Mouse (Mus musculus) neural tube, embryonic 12.5 days (tissue): Measurements from ENCODE around the gene Lbp. TPM values are rescaled to one million over a fixed set of nuclear protein-coding genes. Genes with fewer than 3 reads are reported as not detected.
A peak's percentile ranks its signal among the peaks of the same experiment; 100 is the strongest.

Experiments used
- ATAC-seq: fragments of 200-750 bp; cut with Nextera tagmentation; 2 replicates; pipeline ENCODE4 v1.8.0; 2017; ENCODE audit warnings: low read depth, mild to moderate bottlenecking, moderate TSS enrichment, moderate library complexity; ENCODE audit not compliant: low FRiP score
- H3K27ac ChIP-seq: fragments of 300-500 bp; sonication (generic); 2 replicates; pipeline ENCODE4 v1.5.1; 2016
- H3K27me3 ChIP-seq: fragments of 300-500 bp; sonication (generic); replicated peaks from 2 replicates; pipeline ENCODE4 v1.6.1; 2016; ENCODE audit warnings: mild to moderate bottlenecking
- H3K36me3 ChIP-seq: fragments of 300-500 bp; sonication (generic); 2 replicates; pipeline ENCODE4 v1.6.1; 2016; ENCODE audit warnings: mild to moderate bottlenecking
- H3K4me1 ChIP-seq: fragments of 300-500 bp; sonication (generic); 2 replicates; pipeline ENCODE4 v1.6.1; 2016
- H3K4me2 ChIP-seq: fragments of 300-500 bp; sonication (generic); replicated peaks from 2 replicates; pipeline ENCODE4 v1.6.1; 2016; ENCODE audit warnings: mild to moderate bottlenecking
- H3K4me3 ChIP-seq: fragments of 300-500 bp; sonication (generic); 2 replicates; pipeline ENCODE4 v1.5.1; 2016
- H3K9ac ChIP-seq: fragments of 300-500 bp; sonication (generic); 2 replicates; pipeline ENCODE4 v1.6.1; 2016; ENCODE audit warnings: mild to moderate bottlenecking
- H3K9me3 ChIP-seq: fragments of 300-500 bp; sonication (generic); 2 replicates; pipeline ENCODE4 v1.6.1; 2016; ENCODE audit warnings: mild to moderate bottlenecking
- WGBS: fragments of 180-500 bp; shearing (Covaris S2); methylation state at CpG from one replicate; pipeline ENCODE4 v1.1.7; 2016; 5-methylcytosine and 5-hydroxymethylcytosine counted together
- polyA plus RNA-seq: library from polyadenylated mRNA; unstranded; fragments of >200 nt; fragmentation: Nextera tagmentation; extraction: Ambion mirVana; gene quantifications from 2 replicates; pipeline ENCODE4 v1.2.1, GENCODE M21; 2016

The Lbp gene
- 2.5 and 2.6 TPM in 2 replicates for polyA plus RNA-seq

- no peak within 1 kb of the TSS for H3K27ac ChIP-seq
- no peak for ATAC-seq
- no peak within 1 kb of the TSS for H3K4me3 ChIP-seq
- H3K4me1 ChIP-seq: no peaks in the 10 kb centered on the region; the same call in 1 of the 2 replicates
- no peaks in the 10 kb centered on the region for H3K27me3 ChIP-seq
- no peaks in the 10 kb centered on the region for H3K36me3 ChIP-seq
- H3K4me2 ChIP-seq: 0 out of 2 replicates have a peak within 1 kb of the TSS, but pooled peaks have one; percentile 7
- no peak within 1 kb of the TSS for H3K9ac ChIP-seq
- WGBS: 49% methylated on average over 13 of the region's 13 CpGs
- H3K9me3 ChIP-seq: no peaks in the 10 kb centered on the region
Observed at GRCm38 (mm10) chr2:158305948-158306695, at the start of gene Lbp. Gene Lbp (plus strand): TSS chr2:158306493.

DNA sequence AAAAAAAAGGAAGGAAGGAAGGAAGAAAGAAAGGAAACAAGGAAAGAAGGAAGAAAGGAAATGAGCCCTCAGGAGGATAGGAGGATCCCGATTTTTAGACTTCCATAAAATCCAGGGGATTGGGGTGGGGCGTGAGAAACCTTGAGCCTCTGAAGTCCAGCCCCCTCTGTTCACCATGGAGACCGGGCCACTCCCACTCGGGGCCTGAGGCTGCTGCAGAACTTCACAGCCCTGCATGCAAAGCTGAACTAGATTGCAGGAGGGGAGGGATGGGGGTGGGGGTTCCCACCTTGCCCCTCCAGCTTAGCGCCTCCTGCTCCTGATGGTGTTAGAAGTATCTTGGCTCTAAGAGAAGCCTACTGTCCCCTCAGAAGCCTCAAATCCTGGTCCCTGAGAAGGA, 49.4 kb upstream of the Lbp start:
- no peak overlapping the region for H3K27ac ChIP-seq
- 0 out of 2 replicates have a peak overlapping the region, but pooled peaks have one; percentile 26 for H3K9ac ChIP-seq
- no peak overlapping the region for H3K4me3 ChIP-seq
- no peak for ATAC-seq
- peaks cover 4% of the 10 kb centered on the region; the same call in 1 of the 2 replicates for H3K4me1 ChIP-seq
- WGBS: 15% methylated on average over 5 of the region's 5 CpGs
- no peaks in the 10 kb centered on the region for H3K9me3 ChIP-seq
- no peak overlapping the region for H3K4me2 ChIP-seq
- no peaks in the 10 kb centered on the region for H3K36me3 ChIP-seq
- no peaks in the 10 kb centered on the region for H3K27me3 ChIP-seq

DNA sequence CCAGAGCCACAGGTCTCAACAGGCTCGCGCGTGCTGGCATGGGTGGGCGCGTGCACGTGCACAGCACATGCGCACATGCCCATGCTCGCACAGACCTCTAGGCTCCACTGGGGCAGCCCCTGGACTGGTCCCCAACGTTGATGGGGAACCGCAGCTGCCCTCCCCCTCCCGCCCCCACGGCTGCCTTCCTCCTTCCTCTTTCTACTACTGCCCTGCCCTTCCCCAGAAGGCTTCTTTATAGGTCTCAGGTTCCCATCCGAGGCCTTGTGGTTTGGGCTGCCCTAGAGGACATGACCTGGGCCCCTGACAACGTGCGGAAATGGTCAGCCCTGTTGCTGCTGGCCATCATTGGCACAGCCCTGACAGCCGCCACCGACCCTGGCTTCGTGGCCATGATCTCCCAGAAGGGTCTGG, 48.3 kb upstream of the Lbp start, which contains the start of gene Bpi:
Gene Bpi, plus strand, starts transcription at position 90 of the 414 bp plus-strand sequence.
- Histone ChIP-seq H3K4me2 (0 out of 2 replicates have a peak within 1 kb of the TSS, but pooled peaks have one; percentile 7), H3K4me1 (peaks cover 4% of the 10 kb centered on the region; the same call in 1 of the 2 replicates), H3K9ac (0 out of 2 replicates have a peak within 1 kb of the TSS, but pooled peaks have one; percentile 26), H3K9me3 (no peaks in the 10 kb centered on the region), H3K27me3 (no peaks in the 10 kb centered on the region), H3K4me3 (no peak within 1 kb of the TSS), H3K27ac (no peak within 1 kb of the TSS), H3K36me3 (no peaks in the 10 kb centered on the region)
- no peak for ATAC-seq
- 72% methylated on average over 18 of the region's 18 CpGs for WGBS

DNA sequence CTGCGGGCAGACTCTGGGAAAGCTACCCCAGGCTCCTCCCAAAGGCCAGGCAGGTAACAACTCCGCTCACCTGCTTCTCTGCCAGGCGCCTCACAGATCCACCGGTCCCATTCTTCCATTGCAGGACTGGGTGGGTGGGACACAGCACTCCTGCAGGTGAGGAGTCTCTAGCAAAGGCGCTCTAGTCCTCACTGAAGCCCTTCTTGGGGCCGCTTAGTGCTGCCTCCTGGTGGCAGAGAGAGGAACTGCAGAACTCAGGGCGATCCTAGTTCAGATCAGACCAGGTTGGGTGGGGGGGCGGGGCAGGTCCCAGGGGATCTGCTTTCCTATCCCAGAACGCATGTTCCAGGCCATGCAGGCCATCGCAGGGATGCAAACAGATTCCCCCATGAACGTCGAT, 47.5 kb upstream of the Lbp start:
- Histone ChIP-seq H3K9me3 (no peaks in the 10 kb centered on the region), H3K4me2 (no peak overlapping the region), H3K36me3 (no peaks in the 10 kb centered on the region), H3K4me3 (no peak overlapping the region), H3K4me1 (peaks cover 4% of the 10 kb centered on the region; the same call in 1 of the 2 replicates), H3K27me3 (no peaks in the 10 kb centered on the region), H3K9ac (no peak overlapping the region), H3K27ac (no peak overlapping the region)
- WGBS: 16% methylated on average over 12 of the region's 12 CpGs
- ATAC-seq: no peak

GRCm38 (mm10) chr2:158259498-158259897, 46.8 kb upstream of the Lbp start:
- H3K9ac ChIP-seq: no peak overlapping the region
- H3K27me3 ChIP-seq: no peaks in the 10 kb centered on the region
- ATAC-seq: no peak
- H3K4me2 ChIP-seq: no peak overlapping the region
- H3K4me3 ChIP-seq: no peak overlapping the region
- no peaks in the 10 kb centered on the region for H3K9me3 ChIP-seq
- WGBS: 79% methylated on average over 8 of the region's 8 CpGs
- H3K36me3 ChIP-seq: no peaks in the 10 kb centered on the region
- H3K4me1 ChIP-seq: peaks cover 4% of the 10 kb centered on the region; the same call in 1 of the 2 replicates
- H3K27ac ChIP-seq: no peak overlapping the region

- Histone ChIP-seq H3K4me2 (no peak overlapping the region), H3K4me1 (no peaks in the 10 kb centered on the region), H3K9ac (0 out of 2 replicates have a peak overlapping the region, but pooled peaks have one; percentile 17), H3K27ac (no peak overlapping the region), H3K9me3 (no peaks in the 10 kb centered on the region), H3K4me3 (no peak overlapping the region), H3K36me3 (no peaks in the 10 kb centered on the region), H3K27me3 (no peaks in the 10 kb centered on the region)
- no peak for ATAC-seq
- 50% methylated on average over 3 of the region's 3 CpGs for WGBS
Observed at GRCm38 (mm10) chr2:158264877-158265276, 41.4 kb upstream of the Lbp start.

GRCm38 (mm10) chr2:158270017-158270416, 36.3 kb upstream of the Lbp start:
- no peak for ATAC-seq
- no peak overlapping the region for H3K9ac ChIP-seq
- 83% methylated on average over 8 of the region's 8 CpGs for WGBS
- no peak overlapping the region for H3K4me2 ChIP-seq
- H3K27me3 ChIP-seq: no peaks in the 10 kb centered on the region
- H3K9me3 ChIP-seq: no peaks in the 10 kb centered on the region
- H3K4me3 ChIP-seq: no peak overlapping the region
- H3K27ac ChIP-seq: no peak overlapping the region
- no peaks in the 10 kb centered on the region for H3K4me1 ChIP-seq
- H3K36me3 ChIP-seq: no peaks in the 10 kb centered on the region

DNA sequence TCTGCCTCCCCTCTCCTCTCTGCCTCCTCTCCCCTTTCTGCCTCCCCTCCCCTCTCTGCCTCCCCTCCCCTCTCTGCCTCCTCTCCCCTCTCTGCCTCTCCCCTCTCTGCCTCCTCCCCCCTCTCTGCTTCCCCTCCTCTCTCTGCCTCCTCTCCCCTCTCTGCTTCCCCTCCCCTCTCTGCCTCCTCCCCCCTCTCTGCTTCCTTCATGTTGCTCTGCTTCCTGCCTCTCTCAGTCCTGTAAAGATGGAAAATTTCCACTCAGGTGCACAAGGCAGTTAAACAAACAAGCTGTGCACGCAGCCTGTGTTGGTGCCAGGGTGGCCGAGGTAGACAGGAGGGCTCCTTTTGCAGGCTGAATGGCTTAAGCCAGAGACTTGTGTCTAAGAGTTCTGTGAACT, 32.6 kb upstream of the Lbp start:
- no peak overlapping the region for H3K27ac ChIP-seq
- H3K9me3 ChIP-seq: no peaks in the 10 kb centered on the region
- no peak overlapping the region for H3K9ac ChIP-seq
- no peak for ATAC-seq
- H3K4me1 ChIP-seq: peaks cover 4% of the 10 kb centered on the region; the same call in 1 of the 2 replicates
- H3K27me3 ChIP-seq: no peaks in the 10 kb centered on the region
- no peak overlapping the region for H3K4me2 ChIP-seq
- H3K4me3 ChIP-seq: no peak overlapping the region
- no peaks in the 10 kb centered on the region for H3K36me3 ChIP-seq
- WGBS: 36% methylated on average over 2 of the region's 2 CpGs

- H3K4me3 ChIP-seq: no peak overlapping the region
- ATAC-seq: no peak
Observed at GRCm38 (mm10) chr2:158275349-158275748, 30.9 kb upstream of the Lbp start.

DNA sequence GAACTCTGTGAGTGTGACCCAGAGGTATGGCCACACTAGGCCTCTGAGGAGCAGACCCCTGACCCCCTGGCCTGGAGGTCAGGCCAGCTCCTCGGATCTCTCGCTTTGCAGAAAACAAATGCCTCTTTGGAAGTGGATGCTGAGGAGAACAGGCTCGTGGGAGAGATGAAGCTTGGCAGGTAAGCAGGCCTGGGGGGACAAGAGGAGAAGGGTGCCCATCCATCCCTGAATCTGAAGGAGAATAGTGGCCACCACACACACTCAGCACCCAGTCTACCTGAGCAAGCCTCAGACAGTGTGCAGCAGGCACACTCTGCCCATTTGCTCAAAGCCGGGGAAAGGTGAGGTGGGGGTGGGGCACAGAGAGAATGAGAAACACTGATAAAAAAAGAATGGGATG, 30.5 kb upstream of the Lbp start:
- Histone ChIP-seq H3K9me3 (no peaks in the 10 kb centered on the region), H3K4me2 (no peak overlapping the region), H3K36me3 (no peaks in the 10 kb centered on the region), H3K9ac (no peak overlapping the region), H3K4me1 (peaks cover 4% of the 10 kb centered on the region; the same call in 1 of the 2 replicates), H3K4me3 (no peak overlapping the region), H3K27ac (no peak overlapping the region), H3K27me3 (no peaks in the 10 kb centered on the region)
- WGBS: 77% methylated on average over 4 of the region's 4 CpGs
- no peak for ATAC-seq

More at GRCm38 (mm10) chr2:158275349-158275748, 30.9 kb upstream of the Lbp start:
- Histone ChIP-seq H3K27ac (no peak overlapping the region), H3K9me3 (no peaks in the 10 kb centered on the region), H3K4me1 (peaks cover 4% of the 10 kb centered on the region; the same call in 1 of the 2 replicates), H3K9ac (no peak overlapping the region), H3K36me3 (no peaks in the 10 kb centered on the region), H3K27me3 (no peaks in the 10 kb centered on the region), H3K4me2 (no peak overlapping the region)
- 90% methylated on average over 3 of the region's 3 CpGs for WGBS

GRCm38 (mm10) chr2:158276451-158276850, 29.8 kb upstream of the Lbp start:
- H3K4me2 ChIP-seq: no peak overlapping the region
- no peak overlapping the region for H3K27ac ChIP-seq
- no peak overlapping the region for H3K9ac ChIP-seq
- no peaks in the 10 kb centered on the region for H3K36me3 ChIP-seq
- no peaks in the 10 kb centered on the region for H3K9me3 ChIP-seq
- H3K4me3 ChIP-seq: no peak overlapping the region
- peaks cover 4% of the 10 kb centered on the region; the same call in 1 of the 2 replicates for H3K4me1 ChIP-seq
- ATAC-seq: no peak
- H3K27me3 ChIP-seq: no peaks in the 10 kb centered on the region
- WGBS: 64% methylated on average over 6 of the region's 6 CpGs

GRCm38 (mm10) chr2:158276878-158277277, 29.4 kb upstream of the Lbp start:
- Histone ChIP-seq H3K4me1 (peaks cover 4% of the 10 kb centered on the region; the same call in 1 of the 2 replicates), H3K4me3 (no peak overlapping the region), H3K9me3 (no peaks in the 10 kb centered on the region)

More at GRCm38 (mm10) chr2:158276878-158277277, 29.4 kb upstream of the Lbp start:
- no peak overlapping the region for H3K4me2 ChIP-seq
- no peaks in the 10 kb centered on the region for H3K27me3 ChIP-seq
- 75% methylated on average over 4 of the region's 4 CpGs for WGBS
- no peak for ATAC-seq
- H3K27ac ChIP-seq: no peak overlapping the region
- no peaks in the 10 kb centered on the region for H3K36me3 ChIP-seq
- no peak overlapping the region for H3K9ac ChIP-seq
